Mouse (Mus musculus): ENCODE measurements around the gene Kcng4.

- TF ChIP-seq CTCF (IDR thresholded peaks at IDR 0.05) (no peak), EP300 (IDR thresholded peaks at IDR 0.05) (no peak)
Observed at GRCm38 (mm10) chr8:119616358-119616757, 19.1 kb downstream of the Kcng4 start.
